ENCODE assay signal across 24 mouse cellular contexts in the genomic region with DNA sequence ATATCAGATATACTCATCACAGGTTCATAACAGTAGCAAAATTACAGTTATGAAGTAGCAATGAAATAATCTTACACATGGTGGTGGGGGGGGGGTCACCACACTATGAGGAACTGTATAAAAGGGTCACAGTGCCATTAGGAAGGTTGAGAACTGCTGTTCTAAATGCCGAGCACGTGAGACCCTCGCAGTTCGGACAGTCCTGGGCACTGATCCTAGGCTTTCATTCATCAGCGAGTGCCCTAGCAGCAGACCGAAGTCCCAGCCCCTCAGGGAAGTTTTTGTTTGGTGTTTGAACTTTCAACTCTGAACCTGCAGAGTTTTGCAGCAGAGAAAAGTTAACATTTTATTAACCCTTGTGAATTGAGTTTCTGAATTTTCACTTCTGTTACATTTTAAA.
"Had no signal": no experiment of that assay in that cellular context is flagged by ENCODE, and none has a peak within 500 bp of the region (broad histone marks: within the 10 kb centered on the region; RNA-seq: fewer than 3 reads in every experiment).

No protein-coding gene starts in this region.

- H3K9me3 ChIP-seq: forebrain, embryonic 15.5 days; heart, embryonic 15.5 days; hindbrain, embryonic 13.5 days; hindbrain, embryonic 15.5 days; kidney, embryonic 15.5 days; limb, embryonic 13.5 days; limb, embryonic 15.5 days; liver, embryonic 12.5 days had no signal

- H3K9ac ChIP-seq: forebrain, embryonic 15.5 days; forebrain, postnatal 0 days; heart, embryonic 13.5 days; heart, embryonic 15.5 days; hindbrain, embryonic 13.5 days; hindbrain, embryonic 15.5 days; kidney, embryonic 15.5 days; limb, embryonic 13.5 days; limb, embryonic 15.5 days; liver, embryonic 12.5 days; liver, embryonic 14.5 days had no signal

- H3K4me2 ChIP-seq: forebrain, embryonic 15.5 days; heart, embryonic 11.5 days; heart, embryonic 13.5 days; heart, embryonic 15.5 days; hindbrain, embryonic 13.5 days; hindbrain, embryonic 15.5 days; kidney, embryonic 15.5 days; limb, embryonic 13.5 days; limb, embryonic 15.5 days; liver, embryonic 12.5 days had no signal

- ATAC-seq: forebrain, postnatal 0 days; intestine, embryonic 16.5 days; liver, embryonic 12.5 days had no signal

- H3K4me3 ChIP-seq: forebrain, embryonic 15.5 days; heart, embryonic 13.5 days; heart, embryonic 15.5 days; hindbrain, embryonic 13.5 days; hindbrain, embryonic 15.5 days; kidney, embryonic 15.5 days; limb, embryonic 13.5 days; limb, embryonic 15.5 days; liver, embryonic 12.5 days had no signal

- DNase-seq: forebrain, postnatal 0 days; gastrocnemius, postnatal 14 days; gastrocnemius, postnatal 36 days; heart, adult 18-20 months; heart, postnatal 14 days; heart, postnatal 36 days; kidney, adult 11 months; kidney, postnatal 25 days; layer of hippocampus, adult 9-11 months; layer of hippocampus, postnatal 36 days; left cerebral cortex, postnatal 4 days had no signal

- H3K27ac ChIP-seq: forebrain, embryonic 15.5 days; heart, embryonic 13.5 days; heart, embryonic 15.5 days; hindbrain, embryonic 13.5 days; hindbrain, embryonic 15.5 days; kidney, embryonic 15.5 days; kidney, postnatal 0 days; limb, embryonic 13.5 days; limb, embryonic 15.5 days; liver, embryonic 12.5 days; liver, embryonic 14.5 days had no signal

- H3K36me3 ChIP-seq: forebrain, embryonic 15.5 days; heart, embryonic 13.5 days; heart, embryonic 15.5 days; hindbrain, embryonic 13.5 days; hindbrain, embryonic 15.5 days; kidney, embryonic 15.5 days; limb, embryonic 13.5 days; limb, embryonic 15.5 days; liver, embryonic 12.5 days had no signal

- H3K27me3 ChIP-seq: forebrain, embryonic 15.5 days; heart, embryonic 13.5 days; heart, embryonic 15.5 days; hindbrain, embryonic 13.5 days; hindbrain, embryonic 15.5 days; kidney, embryonic 15.5 days; limb, embryonic 15.5 days had no signal

- H3K4me1 ChIP-seq: forebrain, embryonic 15.5 days; heart, embryonic 13.5 days; heart, embryonic 15.5 days; hindbrain, embryonic 13.5 days; hindbrain, embryonic 15.5 days; kidney, embryonic 15.5 days; limb, embryonic 15.5 days; liver, embryonic 12.5 days had no signal
